Mouse (Mus musculus) liver, embryonic 16.5 days (tissue): ENCODE measurements around the gene Polr2a. TPM values are rescaled to one million over a fixed set of nuclear protein-coding genes. Genes with fewer than 3 reads are reported as not detected.

Source experiments
- ATAC-seq: fragments of 200-750 bp; cut with Nextera tagmentation; 2 replicates; pipeline ENCODE4 v1.8.0; 2017; ENCODE audit warnings: low read depth, mild to moderate bottlenecking, moderate number of reproducible peaks, moderate library complexity
- H3K27ac ChIP-seq: fragments of 300-500 bp; sonication (generic); 2 replicates; pipeline ENCODE4 v1.5.1; 2014; ENCODE audit warnings: mild to moderate bottlenecking, low read length
- H3K27me3 ChIP-seq: fragments of 300-500 bp; sonication (generic); 2 replicates; pipeline ENCODE4 v1.6.1; 2014; ENCODE audit warnings: low read depth, low read length, mixed read lengths; ENCODE audit not compliant: control insufficient read depth, insufficient read depth
- H3K36me3 ChIP-seq: fragments of 300-500 bp; sonication (generic); 2 replicates; pipeline ENCODE4 v1.6.1; 2014; ENCODE audit warnings: mild to moderate bottlenecking; ENCODE audit not compliant: control insufficient read depth, insufficient read depth
- H3K4me1 ChIP-seq: fragments of 300-500 bp; sonication (generic); 2 replicates; pipeline ENCODE4 v1.6.1; 2014; ENCODE audit warnings: low read depth, low read length, mixed read lengths; ENCODE audit not compliant: control insufficient read depth
- H3K4me2 ChIP-seq: fragments of 300-500 bp; sonication (generic); 2 replicates; pipeline ENCODE4 v1.6.1; 2014; ENCODE audit warnings: low read depth, low read length, mixed read lengths
- H3K4me3 ChIP-seq: fragments of 300-500 bp; sonication (generic); 2 replicates; pipeline ENCODE4 v1.5.1; 2014; ENCODE audit warnings: low read depth, mild to moderate bottlenecking, low read length
- H3K9ac ChIP-seq: fragments of 300-500 bp; sonication (generic); 2 replicates; pipeline ENCODE4 v1.6.1; 2014; ENCODE audit warnings: low read depth, low read length
- H3K9me3 ChIP-seq: fragments of 300-500 bp; sonication (generic); replicated peaks from 2 replicates; pipeline ENCODE4 v1.6.1; 2016; ENCODE audit warnings: low read length; ENCODE audit not compliant: control insufficient read depth
- WGBS: fragments of 180-500 bp; shearing (Covaris S2); extraction: QIAGEN DNeasy Blood & Tissue Kit; methylation state at CpG from one replicate; pipeline ENCODE4 v1.1.7; 2014; ENCODE audit not compliant: insufficient replicate concordance; 5-methylcytosine and 5-hydroxymethylcytosine counted together
- polyA plus RNA-seq: library from polyadenylated mRNA; unstranded; fragments of >200 nt; fragmentation: Nextera tagmentation; extraction: Ambion mirVana; gene quantifications from 2 replicates; pipeline ENCODE4 v1.2.1, GENCODE M21; 2015

Polr2a gene
- polyA plus RNA-seq, 1 experiment from 2014 or later, result 11.9 TPM

DNA sequence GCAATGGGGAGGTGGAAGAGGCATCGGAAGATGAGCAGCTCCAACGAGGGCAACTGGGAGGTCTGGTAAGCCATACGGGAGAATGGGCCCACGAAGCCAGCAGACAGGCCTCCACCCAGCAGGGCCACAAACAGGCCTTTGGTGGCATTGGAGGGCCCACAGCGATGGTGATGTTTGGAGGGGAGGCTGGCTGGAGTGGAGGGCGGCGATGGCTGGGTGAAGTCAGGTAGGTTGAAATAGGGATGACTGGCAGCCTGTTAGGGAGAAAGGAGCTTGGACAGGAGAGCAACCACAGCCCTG is 2.4 kb upstream of the Polr2a start:
- Histone ChIP-seq H3K4me2 (no peak overlapping the region), H3K4me1 (peaks cover 29% of the 10 kb centered on the region), H3K9me3 (no peaks in the 10 kb centered on the region), H3K9ac (no peak overlapping the region), H3K4me3 (no peak overlapping the region), H3K27me3 (no peaks in the 10 kb centered on the region), H3K36me3 (no peaks in the 10 kb centered on the region; the same call in 1 of the 2 replicates), H3K27ac (no peak overlapping the region)
- ATAC-seq, result no peak
- WGBS, result 83% methylated on average over 7 of the region's 7 CpGs

DNA sequence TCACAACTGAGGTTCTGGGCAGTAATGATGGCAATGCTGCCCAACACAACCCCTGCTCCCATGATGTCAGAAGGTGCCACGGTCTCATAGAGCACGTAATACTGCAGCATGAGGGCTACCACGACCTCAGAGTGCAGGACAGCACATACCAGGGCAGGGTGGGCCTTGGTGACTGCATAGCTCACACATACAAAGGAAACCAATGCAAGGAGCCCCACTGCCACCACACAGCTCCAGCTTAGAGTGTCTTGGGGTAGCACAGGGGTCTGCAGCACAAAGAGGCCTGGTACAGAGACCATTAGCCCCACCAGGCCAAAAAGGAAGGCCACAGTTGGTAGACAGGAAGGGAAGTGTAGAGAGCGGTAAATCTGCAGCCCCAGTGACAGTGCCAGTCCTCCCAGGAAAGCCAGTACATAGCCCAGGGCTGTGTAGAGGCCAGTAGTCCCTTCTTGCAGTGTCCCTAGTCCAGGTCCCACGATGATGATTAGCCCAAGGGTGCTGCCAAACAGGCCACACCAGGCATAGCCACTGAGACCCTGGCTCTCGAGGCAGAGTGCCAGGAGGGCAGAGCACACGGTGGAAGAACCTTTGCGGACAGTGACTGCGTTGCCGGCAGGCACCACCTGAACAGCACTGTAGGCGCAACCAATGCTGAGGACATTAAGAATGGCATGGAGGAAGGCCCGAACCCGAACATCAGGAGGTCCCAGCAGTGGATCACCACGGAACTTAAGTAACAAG is 1.9 kb upstream of the Polr2a start:
- ATAC-seq, result no peak
- Histone ChIP-seq H3K9me3 (no peaks in the 10 kb centered on the region), H3K4me1 (peaks cover 31% of the 10 kb centered on the region), H3K27me3 (no peaks in the 10 kb centered on the region), H3K27ac (peak overlapping the region; percentile 97), H3K4me3 (peak overlapping the region; percentile 71), H3K4me2 (peak overlapping the region; percentile 93), H3K36me3 (no peaks in the 10 kb centered on the region; the same call in 1 of the 2 replicates), H3K9ac (peak overlapping the region; percentile 63; the same call in 1 of the 2 replicates)
- WGBS, result 65% methylated on average over 14 of the region's 14 CpGs

DNA sequence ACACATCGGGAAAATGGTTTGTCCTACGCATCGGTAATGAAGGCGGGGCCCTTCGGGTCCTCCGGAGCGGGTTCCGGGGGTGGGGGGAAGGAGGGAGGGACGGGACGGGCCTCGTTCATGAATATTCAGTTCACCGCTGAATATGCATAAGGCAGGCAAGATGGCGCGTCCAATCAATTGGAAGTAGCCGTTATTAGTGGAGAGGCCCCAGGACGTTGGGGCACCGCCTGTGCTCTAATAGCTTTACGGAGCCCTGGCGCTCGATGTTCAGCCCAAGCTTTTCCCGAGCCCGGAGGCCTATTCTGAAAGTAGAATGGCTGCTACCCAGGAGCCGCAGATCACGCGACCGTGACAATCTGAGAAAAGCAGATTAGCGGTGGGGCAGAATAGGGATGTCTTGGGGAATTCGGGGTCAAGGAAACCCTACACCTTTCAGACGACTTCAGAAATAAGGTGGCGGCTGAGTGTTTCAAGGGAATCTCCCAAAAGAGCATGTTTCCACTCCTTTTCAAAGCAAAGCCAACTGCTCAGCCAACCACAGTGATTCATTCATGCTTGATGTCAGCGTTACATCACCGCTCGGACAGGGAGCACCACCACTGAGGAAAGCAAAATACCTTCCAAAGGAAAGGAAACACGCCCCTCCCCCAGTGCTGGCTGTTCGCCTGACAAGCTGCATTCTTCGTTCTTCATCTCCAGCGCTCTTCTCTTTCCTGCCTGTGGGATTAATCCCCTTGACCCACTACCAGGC is 709 bp upstream of the Polr2a start:
- WGBS, result under 1% methylated on average over 37 of the region's 37 CpGs
- Histone ChIP-seq H3K27ac (peak overlapping the region; percentile 97), H3K4me1 (peaks cover 38% of the 10 kb centered on the region), H3K36me3 (no peaks in the 10 kb centered on the region; the same call in 1 of the 2 replicates), H3K4me3 (peak overlapping the region; percentile 71), H3K4me2 (peak overlapping the region; percentile 93), H3K9me3 (no peaks in the 10 kb centered on the region), H3K9ac (peak overlapping the region; percentile 63), H3K27me3 (no peaks in the 10 kb centered on the region)
- peak; percentile 83 for ATAC-seq

DNA sequence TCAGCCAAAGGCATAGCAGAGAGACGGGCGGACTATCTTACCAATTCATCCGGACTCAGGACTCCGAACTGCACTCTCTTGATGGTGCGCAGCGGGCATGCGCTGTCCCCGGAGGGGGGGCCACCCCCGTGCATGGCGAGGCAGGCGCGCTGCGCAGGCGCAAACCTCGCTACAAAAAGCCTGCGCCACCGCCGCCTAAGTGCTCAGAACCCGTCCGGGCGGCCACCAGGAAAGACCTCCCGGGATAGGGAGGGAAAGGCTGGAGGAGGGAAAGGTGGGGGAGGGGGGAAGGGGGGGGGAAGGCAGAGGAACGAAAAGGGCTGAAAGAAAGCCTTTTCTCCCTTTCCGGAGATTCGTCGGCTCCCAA is 364 bp downstream of the Polr2a start:
- Histone ChIP-seq H3K4me3 (peak overlapping the region; percentile 71), H3K27me3 (no peaks in the 10 kb centered on the region), H3K4me2 (peak overlapping the region; percentile 93), H3K9ac (peak overlapping the region; percentile 91), H3K36me3 (no peaks in the 10 kb centered on the region; the same call in 1 of the 2 replicates), H3K4me1 (peaks cover 43% of the 10 kb centered on the region), H3K9me3 (no peaks in the 10 kb centered on the region), H3K27ac (peak overlapping the region; percentile 97)
- under 1% methylated on average over 25 of the region's 26 CpGs for WGBS
- ATAC-seq, result peak; percentile 80

DNA sequence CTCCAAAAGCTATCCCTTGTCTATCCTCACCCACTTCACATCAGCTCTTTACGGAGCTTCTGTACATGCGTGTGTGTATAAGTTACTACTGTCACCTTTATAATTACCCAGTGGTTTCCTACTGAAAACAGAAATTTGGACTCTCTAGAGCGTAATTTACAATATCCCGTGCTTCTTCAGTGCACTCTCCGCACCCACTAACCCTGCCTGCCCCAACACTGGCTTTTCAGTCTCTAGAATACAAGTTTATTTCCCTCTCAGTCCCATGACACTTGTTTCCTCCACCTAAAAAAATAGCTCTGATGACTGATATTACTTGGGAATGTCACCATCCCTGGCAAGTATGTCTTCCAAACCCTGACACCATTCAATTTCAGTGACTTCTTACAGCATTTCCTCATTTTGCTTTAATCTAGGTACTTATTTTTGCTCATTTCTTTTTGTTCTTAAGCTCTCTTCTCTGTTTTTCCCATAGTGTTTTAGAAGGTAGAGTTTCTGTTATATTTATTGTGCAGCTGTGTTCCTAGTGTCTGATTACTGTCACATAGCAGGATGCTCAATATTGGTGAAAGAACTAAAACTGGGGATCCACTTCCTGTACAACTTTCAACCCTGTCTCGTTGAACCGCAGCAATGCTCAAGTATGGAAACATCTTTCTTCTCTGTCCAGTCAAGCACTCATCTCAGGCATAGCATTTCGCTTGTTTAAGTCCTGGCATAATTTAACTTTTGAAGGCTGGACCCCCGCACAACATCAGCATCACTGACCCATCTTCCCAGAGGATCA is 941 bp downstream of the Polr2a start:
- no peaks in the 10 kb centered on the region; the same call in 1 of the 2 replicates for H3K36me3 ChIP-seq
- peak overlapping the region; percentile 91 for H3K9ac ChIP-seq
- no peaks in the 10 kb centered on the region for H3K9me3 ChIP-seq
- ATAC-seq, result no peak
- 41% methylated on average over 9 of the region's 9 CpGs for WGBS
- H3K4me2 ChIP-seq, result peak overlapping the region; percentile 93
- H3K4me3 ChIP-seq, result peak overlapping the region; percentile 71
- no peaks in the 10 kb centered on the region for H3K27me3 ChIP-seq
- H3K27ac ChIP-seq, result peak overlapping the region; percentile 97
- peaks cover 49% of the 10 kb centered on the region for H3K4me1 ChIP-seq

GRCm38 (mm10) chr11:69754701-69755100 is 3.7 kb downstream of the Polr2a start:
- H3K27me3 ChIP-seq, result no peaks in the 10 kb centered on the region
- WGBS, result 53% methylated on average over 3 of the region's 3 CpGs
- no peaks in the 10 kb centered on the region for H3K9me3 ChIP-seq
- H3K27ac ChIP-seq, result peak overlapping the region; percentile 4; the same call in 1 of the 2 replicates
- H3K9ac ChIP-seq, result no peak overlapping the region
- H3K4me3 ChIP-seq, result 0 out of 2 replicates have a peak overlapping the region, but pooled peaks have one; percentile 7
- no peak for ATAC-seq
- no peaks in the 10 kb centered on the region; the same call in 1 of the 2 replicates for H3K36me3 ChIP-seq
- H3K4me1 ChIP-seq, result peaks cover 48% of the 10 kb centered on the region
- H3K4me2 ChIP-seq, result 0 out of 2 replicates have a peak overlapping the region, but pooled peaks have one; percentile 11

DNA sequence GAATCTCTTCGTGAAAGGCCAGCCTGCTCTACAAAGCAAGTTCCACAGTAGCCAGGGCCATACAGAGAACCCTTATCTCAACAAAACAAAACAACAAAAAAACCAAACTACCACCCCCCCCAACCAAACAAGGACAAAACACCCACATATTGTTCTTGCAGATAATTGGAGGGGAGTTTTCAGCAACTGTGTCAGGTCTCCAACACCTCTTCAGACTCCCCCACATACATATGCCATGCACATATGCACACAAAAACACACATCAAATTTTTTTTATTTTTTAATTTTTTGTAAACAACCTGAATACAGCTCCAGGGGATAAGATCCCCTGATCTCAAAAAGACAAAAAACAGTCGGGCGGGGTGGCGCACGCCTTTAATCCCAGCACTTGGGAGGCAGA is 4.2 kb downstream of the Polr2a start:
- no peak for ATAC-seq
- Histone ChIP-seq H3K4me3 (0 out of 2 replicates have a peak overlapping the region, but pooled peaks have one; percentile 7), H3K4me1 (peaks cover 45% of the 10 kb centered on the region), H3K9ac (no peak overlapping the region), H3K27ac (peak overlapping the region; percentile 4; the same call in 1 of the 2 replicates), H3K9me3 (no peaks in the 10 kb centered on the region), H3K27me3 (no peaks in the 10 kb centered on the region), H3K4me2 (peak overlapping the region; percentile 11; the same call in 1 of the 2 replicates), H3K36me3 (no peaks in the 10 kb centered on the region; the same call in 1 of the 2 replicates)
- 61% methylated on average over 5 of the region's 5 CpGs for WGBS

- no peak overlapping the region for H3K9ac ChIP-seq
Measured at GRCm38 (mm10) chr11:69752686-69753085, 5.8 kb downstream of the Polr2a start.

More at GRCm38 (mm10) chr11:69752686-69753085, 5.8 kb downstream of the Polr2a start:
- no peak for ATAC-seq
- Histone ChIP-seq H3K36me3 (peaks cover 3% of the 10 kb centered on the region), H3K4me2 (no peak overlapping the region), H3K27ac (no peak overlapping the region), H3K27me3 (no peaks in the 10 kb centered on the region), H3K4me1 (peaks cover 45% of the 10 kb centered on the region), H3K9me3 (no peaks in the 10 kb centered on the region), H3K4me3 (no peak overlapping the region)
